Mouse (Mus musculus) liver, embryonic 12.5 days (tissue): ENCODE data around the gene Zkscan14. TPM values are rescaled to one million over a fixed set of nuclear protein-coding genes. Genes with fewer than 3 reads are reported as not detected.
"Not testable (repeated sequence)": the region's sequence is repeated elsewhere in the genome, so short reads cannot be mapped to it uniquely, and the experiment has no call there.

Source experiments
- ATAC-seq: fragments of 200-750 bp; cut with Nextera tagmentation; 2 replicates; pipeline ENCODE4 v1.8.0; 2017; ENCODE audit warnings: moderate number of reproducible peaks, mild to moderate bottlenecking, moderate library complexity
- H3K27ac ChIP-seq: fragments of 300-500 bp; sonication (generic); 2 replicates; pipeline ENCODE4 v1.5.1; 2016; ENCODE audit warnings: mild to moderate bottlenecking
- H3K27me3 ChIP-seq: fragments of 300-500 bp; sonication (generic); replicated peaks from 2 replicates; pipeline ENCODE4 v1.6.1; 2016; ENCODE audit warnings: mild to moderate bottlenecking, moderate library complexity
- H3K36me3 ChIP-seq: fragments of 300-500 bp; sonication (generic); 2 replicates; pipeline ENCODE4 v1.6.1; 2016; ENCODE audit warnings: mild to moderate bottlenecking, moderate library complexity
- H3K4me1 ChIP-seq: fragments of 300-500 bp; sonication (generic); 2 replicates; pipeline ENCODE4 v1.6.1; 2016
- H3K4me2 ChIP-seq: fragments of 300-500 bp; sonication (generic); 2 replicates; pipeline ENCODE4 v1.6.1; 2016; ENCODE audit warnings: mild to moderate bottlenecking, moderate library complexity
- H3K4me3 ChIP-seq: fragments of 300-500 bp; sonication (generic); 2 replicates; pipeline ENCODE4 v1.5.1; 2016; ENCODE audit warnings: mild to moderate bottlenecking, moderate library complexity
- H3K9ac ChIP-seq: fragments of 300-500 bp; sonication (generic); 2 replicates; pipeline ENCODE4 v1.6.1; 2016; ENCODE audit warnings: mild to moderate bottlenecking, moderate library complexity
- H3K9me3 ChIP-seq: fragments of 300-500 bp; sonication (generic); replicated peaks from 2 replicates; pipeline ENCODE4 v1.6.1; 2016; ENCODE audit warnings: mild to moderate bottlenecking, moderate library complexity
- WGBS: fragments of 180-500 bp; shearing (Covaris S2); methylation state at CpG from one replicate; pipeline ENCODE4 v1.1.7; 2016; ENCODE audit not compliant: insufficient replicate concordance; 5-methylcytosine and 5-hydroxymethylcytosine counted together
- polyA plus RNA-seq: library from polyadenylated mRNA; unstranded; fragments of >200 nt; fragmentation: Nextera tagmentation; extraction: Ambion mirVana; gene quantifications from 2 replicates; pipeline ENCODE4 v1.2.1, GENCODE M21; 2016

The Zkscan14 gene
- polyA plus RNA-seq, 1 experiment from 2014 or later = 5.8 TPM

GRCm38 (mm10) chr5:145218206-145218605, 16.5 kb upstream of the Zkscan14 start:
- Histone ChIP-seq H3K27me3 (no peaks in the 10 kb centered on the region), H3K27ac (no peak overlapping the region), H3K9ac (no peak overlapping the region), H3K4me3 (no peak overlapping the region), H3K9me3 (no peaks in the 10 kb centered on the region), H3K4me2 (no peak overlapping the region), H3K36me3 (peaks cover 62% of the 10 kb centered on the region), H3K4me1 (peaks cover 3% of the 10 kb centered on the region; the same call in 1 of the 2 replicates)
- 90% methylated on average over 21 of the region's 21 CpGs for WGBS
- no peak for ATAC-seq

GRCm38 (mm10) chr5:145217746-145218145, 16.1 kb upstream of the Zkscan14 start:
- WGBS = 65% methylated on average over 6 of the region's 6 CpGs
- 0 out of 2 replicates have a peak, but pooled peaks have one; percentile 14 for ATAC-seq

GRCm38 (mm10) chr5:145214679-145215078, 13.0 kb upstream of the Zkscan14 start:
- H3K36me3 ChIP-seq = peaks cover 68% of the 10 kb centered on the region
- no peaks in the 10 kb centered on the region for H3K9me3 ChIP-seq
- H3K4me1 ChIP-seq = no peaks in the 10 kb centered on the region
- no peak overlapping the region for H3K9ac ChIP-seq
- 60% methylated on average over 4 of the region's 4 CpGs for WGBS
- no peak overlapping the region for H3K4me2 ChIP-seq
- ATAC-seq = no peak
- no peaks in the 10 kb centered on the region for H3K27me3 ChIP-seq
- no peak overlapping the region for H3K4me3 ChIP-seq
- H3K27ac ChIP-seq = no peak overlapping the region

More at GRCm38 (mm10) chr5:145217746-145218145, 16.1 kb upstream of the Zkscan14 start:
- peaks cover 65% of the 10 kb centered on the region for H3K36me3 ChIP-seq
- no peak overlapping the region for H3K9ac ChIP-seq
- H3K4me3 ChIP-seq = no peak overlapping the region
- H3K4me2 ChIP-seq = no peak overlapping the region
- no peaks in the 10 kb centered on the region for H3K9me3 ChIP-seq
- no peaks in the 10 kb centered on the region for H3K27me3 ChIP-seq
- H3K4me1 ChIP-seq = peaks cover under 1% of the 10 kb centered on the region; the same call in 1 of the 2 replicates
- no peak overlapping the region for H3K27ac ChIP-seq

- H3K9me3 ChIP-seq = no peaks in the 10 kb centered on the region
- ATAC-seq = no peak
- no peaks in the 10 kb centered on the region for H3K27me3 ChIP-seq
- WGBS = 74% methylated on average over 3 of the region's 3 CpGs
- no peak overlapping the region for H3K4me3 ChIP-seq
- H3K4me1 ChIP-seq = no peaks in the 10 kb centered on the region
- H3K4me2 ChIP-seq = no peak overlapping the region
- H3K27ac ChIP-seq = no peak overlapping the region
- H3K9ac ChIP-seq = no peak overlapping the region
- peaks cover 62% of the 10 kb centered on the region for H3K36me3 ChIP-seq
Observed at GRCm38 (mm10) chr5:145213505-145213904, 11.8 kb upstream of the Zkscan14 start.

- H3K27ac ChIP-seq = no peak overlapping the region
- 84% methylated on average over 4 of the region's 4 CpGs for WGBS
Observed at GRCm38 (mm10) chr5:145212216-145212615, 10.5 kb upstream of the Zkscan14 start.

GRCm38 (mm10) chr5:145211340-145211739, 9.7 kb upstream of the Zkscan14 start:
- H3K27ac ChIP-seq = no peak overlapping the region
- H3K9ac ChIP-seq = no peak overlapping the region
- WGBS = 85% methylated on average over 4 of the region's 4 CpGs
- H3K4me1 ChIP-seq = no peaks in the 10 kb centered on the region
- no peak for ATAC-seq
- no peak overlapping the region for H3K4me2 ChIP-seq
- no peak overlapping the region for H3K4me3 ChIP-seq
- H3K27me3 ChIP-seq = no peaks in the 10 kb centered on the region
- H3K9me3 ChIP-seq = no peaks in the 10 kb centered on the region
- H3K36me3 ChIP-seq = peaks cover 71% of the 10 kb centered on the region

More at GRCm38 (mm10) chr5:145212216-145212615, 10.5 kb upstream of the Zkscan14 start:
- Histone ChIP-seq H3K4me3 (no peak overlapping the region), H3K9me3 (no peaks in the 10 kb centered on the region), H3K9ac (no peak overlapping the region), H3K4me2 (no peak overlapping the region), H3K36me3 (peaks cover 64% of the 10 kb centered on the region), H3K27me3 (no peaks in the 10 kb centered on the region), H3K4me1 (no peaks in the 10 kb centered on the region)
- ATAC-seq = no peak

GRCm38 (mm10) chr5:145208391-145208790, 6.7 kb upstream of the Zkscan14 start:
- 52% methylated on average over 11 of the region's 11 CpGs for WGBS
- not testable (repeated sequence) for H3K4me2 ChIP-seq, H3K27me3 ChIP-seq, ATAC-seq, H3K27ac ChIP-seq, H3K9ac ChIP-seq, H3K4me3 ChIP-seq, H3K9me3 ChIP-seq
- H3K36me3 ChIP-seq = peaks cover 50% of the 10 kb centered on the region
- peaks cover 15% of the 10 kb centered on the region for H3K4me1 ChIP-seq

GRCm38 (mm10) chr5:145207954-145208353, 6.3 kb upstream of the Zkscan14 start:
- peaks cover 47% of the 10 kb centered on the region for H3K36me3 ChIP-seq
- ATAC-seq = no peak

GRCm38 (mm10) chr5:145207385-145207784, 5.7 kb upstream of the Zkscan14 start:
- Histone ChIP-seq H3K27me3 (no peaks in the 10 kb centered on the region), H3K4me3 (no peak overlapping the region), H3K4me2 (no peak overlapping the region), H3K27ac (no peak overlapping the region), H3K9me3 (no peaks in the 10 kb centered on the region), H3K4me1 (peaks cover 25% of the 10 kb centered on the region), H3K36me3 (peaks cover 42% of the 10 kb centered on the region), H3K9ac (no peak overlapping the region)
- 82% methylated on average over 6 of the region's 6 CpGs for WGBS
- ATAC-seq = no peak

More at GRCm38 (mm10) chr5:145207954-145208353, 6.3 kb upstream of the Zkscan14 start:
- 73% methylated on average over 6 of the region's 6 CpGs for WGBS
- Histone ChIP-seq H3K4me1 (peaks cover 19% of the 10 kb centered on the region), H3K4me2 (no peak overlapping the region), H3K9ac (no peak overlapping the region), H3K4me3 (no peak overlapping the region), H3K9me3 (no peaks in the 10 kb centered on the region), H3K27me3 (no peaks in the 10 kb centered on the region), H3K27ac (no peak overlapping the region)

GRCm38 (mm10) chr5:145205041-145205440, 3.4 kb upstream of the Zkscan14 start:
- peak overlapping the region; percentile 65 for H3K27ac ChIP-seq
- peaks cover 22% of the 10 kb centered on the region for H3K36me3 ChIP-seq
- peak overlapping the region; percentile 72 for H3K4me3 ChIP-seq
- WGBS = 15% methylated on average over 9 of the region's 9 CpGs
- peak overlapping the region; percentile 80 for H3K4me2 ChIP-seq
- H3K9ac ChIP-seq = peak overlapping the region; percentile 77
- no peak for ATAC-seq
- H3K27me3 ChIP-seq = no peaks in the 10 kb centered on the region
- peaks cover 42% of the 10 kb centered on the region for H3K4me1 ChIP-seq
- H3K9me3 ChIP-seq = no peaks in the 10 kb centered on the region

- Histone ChIP-seq H3K27ac (peak within 1 kb of the TSS; percentile 83), H3K36me3 (peaks cover 18% of the 10 kb centered on the region), H3K9ac (peak within 1 kb of the TSS; percentile 77), H3K4me2 (peak within 1 kb of the TSS; percentile 80), H3K4me1 (peaks cover 46% of the 10 kb centered on the region), H3K4me3 (peak within 1 kb of the TSS; percentile 72), H3K27me3 (no peaks in the 10 kb centered on the region), H3K9me3 (no peaks in the 10 kb centered on the region)
- ATAC-seq = peak; percentile 95
- WGBS = 0% methylated on average over 22 of the region's 22 CpGs
Observed at GRCm38 (mm10) chr5:145203936-145204691, 2.4 kb upstream of the Zkscan14 start, which contains the start of gene Zkscan5. Gene Zkscan5 (plus strand): TSS chr5:145204562.

GRCm38 (mm10) chr5:145202446-145202845, 778 bp upstream of the Zkscan14 start:
- peaks cover 22% of the 10 kb centered on the region for H3K36me3 ChIP-seq
- H3K9me3 ChIP-seq = no peaks in the 10 kb centered on the region
- peak overlapping the region; percentile 83 for H3K27ac ChIP-seq
- ATAC-seq = no peak
- WGBS = 36% methylated on average over 3 of the region's 3 CpGs
- no peak overlapping the region for H3K9ac ChIP-seq
- H3K27me3 ChIP-seq = no peaks in the 10 kb centered on the region
- H3K4me1 ChIP-seq = peaks cover 46% of the 10 kb centered on the region
- H3K4me3 ChIP-seq = no peak overlapping the region
- H3K4me2 ChIP-seq = peak overlapping the region; percentile 80; the same call in 1 of the 2 replicates
